Mouse (Mus musculus) brain, embryonic 18.5 days (tissue): ENCODE data around the gene Il17rb.
A peak's percentile ranks its signal among the peaks of the same experiment; 100 is the strongest.

ENCODE experiments used
- DNase-seq: peaks from one replicate; pipeline ENCODE4 v3.0.0-alpha.2; 2012; ENCODE audit warnings: low read depth, low spot score

The Il17rb gene

DNA sequence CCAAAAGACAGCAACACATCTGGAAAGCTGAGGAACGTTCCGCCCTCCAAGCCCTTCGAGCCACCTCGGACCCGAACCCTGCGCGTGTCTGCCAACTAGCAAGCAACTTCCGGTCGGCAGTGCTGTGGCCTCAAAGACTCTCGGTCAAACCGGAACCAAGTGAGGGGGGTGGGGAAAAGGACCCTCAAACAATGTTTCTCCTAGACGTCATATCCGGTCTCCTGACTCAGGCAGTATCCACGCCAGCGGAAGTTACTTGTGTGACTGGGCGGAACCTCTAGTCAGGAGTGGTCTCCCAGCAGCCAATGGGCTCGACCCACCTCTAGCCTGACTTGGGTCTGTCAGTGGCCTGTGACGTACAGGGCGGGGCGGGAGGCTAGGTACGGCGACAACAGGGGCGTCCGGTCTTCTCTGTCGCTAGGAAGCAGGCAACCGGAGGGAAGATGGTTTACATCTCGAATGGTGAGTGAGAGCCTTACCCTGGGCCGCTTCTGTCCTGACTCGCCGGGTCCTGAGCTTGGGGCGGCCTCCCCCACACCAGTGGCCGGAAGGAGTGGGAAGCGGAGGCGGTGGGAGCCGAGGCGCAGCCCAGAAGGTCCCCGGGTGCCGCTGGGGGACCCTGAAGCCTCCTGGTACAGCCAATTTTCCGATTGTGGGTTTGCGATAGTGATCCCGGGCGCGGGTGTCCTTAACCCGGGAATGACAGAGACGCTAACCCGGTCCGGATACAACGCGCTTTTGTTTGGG is 40.4 kb downstream of the Il17rb start, which contains the start of gene Selenok:
TSS of gene Selenok (plus strand) at position 234 of the 747 bp plus-strand sequence.
- peak; percentile 97 for DNase-seq

DNA sequence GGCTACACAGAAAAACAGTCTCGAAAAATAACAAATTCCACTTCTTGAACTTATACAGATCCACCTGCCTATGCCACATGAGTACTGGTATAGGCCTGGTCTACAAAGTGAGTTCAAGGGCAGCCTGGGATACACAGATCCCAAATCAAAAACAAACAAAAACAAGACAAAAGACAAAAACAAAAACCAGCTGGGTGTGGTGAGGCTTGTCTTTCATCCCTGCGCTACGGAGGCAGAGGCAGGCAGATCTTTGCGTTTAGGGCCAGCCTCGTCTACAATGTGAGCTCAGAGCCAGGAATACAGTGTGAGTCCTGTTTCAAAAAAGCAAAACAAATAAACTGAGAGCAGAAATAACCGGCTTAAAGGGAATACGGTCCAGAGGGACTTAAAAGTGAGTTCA is 41.1 kb downstream of the Il17rb start:
- no peak for DNase-seq

DNA sequence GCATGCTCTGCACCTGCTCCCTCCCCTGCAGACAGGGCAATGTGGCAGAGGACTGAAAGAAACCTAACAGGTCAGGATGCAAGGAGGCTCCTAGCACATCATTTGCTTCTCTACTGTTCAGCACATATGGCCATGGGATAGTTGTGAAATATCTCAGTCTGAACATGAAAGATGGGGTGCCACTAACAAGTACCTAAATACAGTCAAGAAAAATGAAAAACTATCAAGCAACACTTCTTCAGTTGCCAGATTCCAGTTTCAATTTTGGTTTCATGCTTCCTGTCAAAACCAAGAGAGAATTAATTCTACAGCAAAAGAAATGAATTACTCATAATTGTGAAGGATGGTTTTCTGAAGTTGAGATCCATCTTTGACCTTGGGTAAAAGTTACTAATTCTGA is 51.3 kb downstream of the Il17rb start:
- DNase-seq: no peak

DNA sequence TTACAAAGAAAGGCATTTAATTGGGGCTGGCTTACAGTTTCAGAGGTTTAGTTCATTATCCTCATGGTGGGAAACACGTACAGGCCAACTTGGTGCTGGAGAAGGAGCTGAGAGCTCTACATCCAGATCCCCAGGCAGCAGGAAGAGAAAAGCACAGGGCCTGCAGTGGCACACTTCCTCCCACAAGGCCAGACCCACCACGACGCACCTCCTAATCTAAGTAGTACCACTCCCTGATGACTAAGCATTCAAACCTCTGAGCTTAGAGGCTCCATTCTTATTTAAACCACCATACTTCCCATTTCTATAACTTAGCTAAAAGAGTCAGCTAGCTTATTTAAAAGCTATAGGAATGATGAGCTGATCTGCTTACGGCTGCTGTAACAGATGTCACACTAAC is 57.9 kb downstream of the Il17rb start:
- DNase-seq: no peak

- no peak for DNase-seq
These were observed 61.9 kb downstream of the Il17rb start for GRCm38 (mm10) chr14:29946761-29947309.
